Comparison of ENCODE assay signal across 15 mouse cellular contexts in the genomic region with DNA sequence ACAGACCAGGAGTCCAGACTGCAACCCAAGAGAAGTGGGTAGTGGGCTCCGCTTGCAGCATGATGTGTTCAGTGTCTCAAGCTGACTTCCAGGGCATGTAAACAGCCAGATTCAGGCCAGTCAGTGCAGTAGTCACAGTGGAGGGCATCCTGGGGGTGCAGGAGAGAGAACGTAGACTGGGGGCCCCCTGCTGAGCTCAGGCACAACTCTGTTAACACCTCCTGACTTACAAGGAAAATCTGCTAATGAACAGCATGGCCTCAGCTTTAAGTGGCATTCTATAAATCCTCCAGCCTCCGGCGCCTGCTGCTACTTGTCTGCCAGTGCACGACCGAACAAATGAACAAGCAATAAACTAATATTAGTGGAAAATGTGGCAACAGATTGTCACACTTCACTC. TPM values are rescaled to one million over a fixed set of nuclear protein-coding genes. Genes with fewer than 3 reads are reported as not detected.
A peak's percentile ranks its signal among the peaks of the same experiment; 100 is the strongest.
DNase-seq lines count a peak whose midpoint lies in the region; TF ChIP-seq lines count a peak whose summit lies in the region.
"Had no signal": no experiment of that assay in that cellular context is flagged by ENCODE, and none has a peak within 500 bp of the region (broad histone marks: within the 10 kb centered on the region; RNA-seq: fewer than 3 reads in every experiment).

No protein-coding gene starts in this region.

- no peak for TF ChIP-seq POLR2A in brain, embryonic 14.5 days (IDR thresholded peaks at IDR 0.05; ENCODE audit: borderline replicate concordance, extremely low read depth, insufficient read depth, insufficient read length, poor library complexity, severe bottlenecking)

- peak; percentile 68 for DNase-seq in cerebellum, adult 11-12 months
- no peak for DNase-seq in cerebellum, postnatal 4 days (ENCODE audit: low spot score in 2 of 2)
- DNase-seq in brain, embryonic 14.5 days (ENCODE audit: low read depth): peak; percentile 46
- peak; percentile 69 to 74 for DNase-seq in cerebellum, postnatal 25 days
- peak; percentile 75 for DNase-seq in forelimb bud, embryonic 11.5 days (ENCODE audit: low read depth, low spot score)
- no peak for DNase-seq in kidney, adult 18-20 months
- DNase-seq in lung, postnatal 10 days: no peak
- no peak for DNase-seq in left cerebral cortex, adult 9 months (ENCODE audit: low spot score in 2 of 2)
- DNase-seq: gastrocnemius, postnatal 25 days; heart, postnatal 36 days; kidney, adult 9 months; left cerebral cortex, postnatal 4 days; liver, postnatal 0 days; lung, postnatal 36 days; spleen, adult 18-20 months had no signal

- TF ChIP-seq CTCF in brain, embryonic 14.5 days (IDR thresholded peaks at IDR 0.05; ENCODE audit: borderline replicate concordance, extremely low read depth, insufficient read depth, insufficient read length): no peak

RNA-seq across cellular contexts. Expression of gene Ltbp2, which starts 33.6 kb away (rescaled TPM):
- 0.72 and 1.4 TPM in 2 replicates for polyA plus RNA-seq in brain, embryonic 14.5 days (2012; rRNA removed)

Comparison
In these comparisons a context has a peak if more than half of its experiments do, and no peak if none do; other contexts are left out.
1. DNase-seq: peak in cerebellum, adult 11-12 months (single experiment), brain, embryonic 14.5 days (single experiment), cerebellum, postnatal 25 days (2 of 2) and forelimb bud, embryonic 11.5 days (single experiment); none in cerebellum, postnatal 4 days (0 of 2), kidney, adult 18-20 months (single experiment), lung, postnatal 10 days (single experiment) and left cerebral cortex, adult 9 months (0 of 2).